Mouse (Mus musculus): ENCODE measurements around the gene Wdr83. TPM values are rescaled to one million over a fixed set of nuclear protein-coding genes. Genes with fewer than 3 reads are reported as not detected.

The Wdr83 gene
- 10 to 100 TPM; 12.1 to 19.5 TPM for total RNA-seq (2023)

DNA sequence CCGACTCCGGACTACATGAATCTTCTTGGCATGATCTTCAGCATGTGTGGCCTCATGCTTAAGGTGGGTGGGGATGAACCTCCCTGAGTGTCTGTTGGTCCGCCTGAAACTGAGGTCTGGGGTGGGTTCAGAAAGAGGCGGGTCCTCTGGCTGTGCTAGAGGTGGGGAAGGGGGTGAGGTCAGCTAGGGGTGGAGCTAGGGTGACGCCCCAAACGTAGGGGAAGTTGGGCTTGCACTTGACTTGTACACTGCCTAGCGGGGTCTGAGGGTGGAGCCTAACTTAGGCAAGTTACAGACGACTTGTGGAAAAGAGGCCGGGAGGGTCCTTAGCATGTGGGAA, at the start of gene Wdr83:
Wdr83 (minus strand) TSS at position 91 of the 340 bp plus-strand sequence.

DNA sequence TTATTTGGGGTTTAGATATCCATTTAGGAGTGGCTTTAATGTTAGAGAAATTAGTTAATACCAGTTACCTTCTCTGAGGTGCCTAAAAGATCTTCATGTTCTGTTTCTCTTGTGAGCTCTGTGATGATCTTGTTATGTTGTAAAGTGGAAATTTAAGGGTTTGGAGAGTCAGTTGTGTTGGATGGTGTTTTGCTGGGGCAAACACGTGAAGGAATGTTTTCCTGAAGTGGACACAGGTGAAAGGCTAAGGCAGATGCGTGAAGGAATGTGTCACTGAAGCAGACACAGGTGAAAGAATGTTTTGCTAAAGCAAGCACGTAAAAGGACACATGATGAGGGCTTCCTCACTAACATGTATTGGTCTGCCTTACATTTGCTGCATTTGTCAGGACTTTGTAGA, 41.9 kb upstream of the Wdr83 start, which contains the start of gene Zfp791:
Zfp791 (minus strand) TSS at position 101 of the 400 bp plus-strand sequence.

DNA sequence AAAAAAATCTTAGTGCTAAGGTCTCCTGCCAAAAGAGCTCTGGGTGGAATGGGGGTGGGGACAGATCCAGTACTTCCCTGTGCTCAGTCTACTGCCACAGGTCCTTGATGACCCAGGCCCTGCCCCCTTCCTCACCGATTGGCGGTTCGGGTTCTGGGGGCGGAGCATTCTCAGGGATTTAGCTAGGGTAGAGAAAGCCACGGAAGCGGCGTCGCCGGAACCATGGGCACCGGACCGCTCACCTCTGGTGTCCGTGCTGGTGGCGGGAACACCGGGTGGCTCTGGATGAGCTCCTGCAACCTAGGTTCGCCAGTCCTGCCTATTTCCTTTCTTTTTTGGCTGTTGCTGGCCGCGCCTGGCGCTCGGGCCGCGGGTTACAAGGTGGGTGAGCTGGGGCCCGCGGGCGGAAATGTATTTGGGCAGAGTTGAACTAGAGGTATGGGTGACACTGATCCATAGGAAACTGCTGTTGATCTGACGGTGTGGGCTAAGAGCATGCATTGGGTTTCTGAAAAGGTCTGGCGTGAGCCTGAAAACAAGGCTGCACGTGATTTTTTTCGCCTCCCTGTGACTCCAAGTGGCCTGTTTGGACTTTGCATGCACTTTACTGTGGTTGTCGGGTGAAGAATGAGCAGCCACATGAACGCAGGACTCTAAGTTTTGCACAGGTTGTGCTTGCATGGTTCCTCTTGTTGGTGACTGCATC, 2.2 kb upstream of the Wdr83 start, which contains the start of gene Man2b1:
Man2b1 (plus strand) TSS at position 163 of the 706 bp plus-strand sequence.

DNA sequence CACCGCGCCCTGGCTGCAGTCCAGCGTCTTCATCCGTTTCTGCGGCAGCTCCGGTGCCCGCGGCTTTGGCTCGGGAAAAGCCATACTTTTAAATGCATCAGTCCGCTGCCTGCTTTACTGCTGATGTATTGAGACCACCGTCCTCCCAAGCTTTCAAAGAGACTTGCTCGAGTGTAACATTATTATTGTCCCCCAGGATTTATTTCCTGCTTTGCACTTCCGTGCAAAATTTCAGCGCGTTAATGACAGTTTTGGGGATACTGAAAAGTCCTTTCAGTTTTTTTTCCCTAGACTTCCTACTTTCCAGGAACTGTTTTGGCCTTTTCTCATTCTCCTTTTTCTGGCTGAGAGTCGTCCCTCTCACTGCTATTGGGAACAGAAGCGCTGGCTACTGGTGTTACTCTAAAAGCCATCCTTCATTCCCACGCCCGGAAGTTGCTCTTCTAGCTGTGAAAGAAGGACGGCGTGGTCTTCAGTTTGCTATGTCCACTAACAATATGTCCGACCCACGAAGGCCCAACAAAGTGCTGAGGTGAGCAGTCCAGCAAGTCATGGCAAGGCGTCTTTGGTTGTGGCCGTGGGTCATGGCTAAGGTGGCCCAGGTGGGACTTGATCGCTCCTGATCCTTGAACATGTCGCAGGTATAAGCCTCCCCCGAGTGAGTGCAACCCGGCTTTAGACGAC, 432 bp downstream of the Wdr83 start, which contains the start of gene Wdr83os:
Wdr83os (plus strand) TSS at position 209 of the 684 bp plus-strand sequence.

DNA sequence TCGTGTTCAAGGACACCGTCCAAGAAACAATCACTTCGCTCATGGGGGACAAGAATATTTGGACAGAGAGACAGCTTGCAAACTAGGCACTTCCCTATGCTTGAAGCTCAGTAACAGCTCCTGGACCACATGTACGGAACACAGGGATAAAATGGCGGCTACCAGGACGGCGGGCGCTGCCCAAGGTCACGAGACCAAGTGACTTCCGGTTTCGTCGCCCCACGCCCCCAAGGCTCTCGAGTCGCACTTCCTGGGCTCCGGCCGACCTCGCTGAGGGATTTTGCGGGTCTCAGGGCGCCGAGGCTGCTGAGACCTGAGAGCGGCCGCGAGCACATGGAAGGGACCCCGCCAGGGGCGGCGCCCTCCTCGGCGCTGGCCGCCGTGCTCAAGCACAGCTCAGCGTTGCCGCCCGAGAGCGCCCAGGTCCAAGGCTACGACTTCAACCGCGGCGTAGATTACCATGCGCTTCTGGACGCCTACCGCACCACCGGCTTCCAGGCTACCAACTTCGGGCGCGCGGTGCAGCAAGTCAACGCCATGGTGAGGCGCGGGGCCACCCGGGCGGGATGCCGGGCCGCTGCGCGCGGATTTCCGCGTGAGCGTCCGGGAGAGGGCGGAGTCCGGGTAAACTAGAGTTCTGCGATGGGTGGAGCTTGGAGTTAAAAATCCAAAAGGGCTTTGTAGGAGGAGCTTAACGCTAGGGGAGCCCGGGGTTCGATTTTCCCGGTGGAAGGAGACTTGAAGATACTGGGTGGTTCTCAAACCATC, 9.4 kb downstream of the Wdr83 start, which contains the start of gene Dhps:
Dhps (plus strand) TSS at position 244 of the 768 bp plus-strand sequence.

DNA sequence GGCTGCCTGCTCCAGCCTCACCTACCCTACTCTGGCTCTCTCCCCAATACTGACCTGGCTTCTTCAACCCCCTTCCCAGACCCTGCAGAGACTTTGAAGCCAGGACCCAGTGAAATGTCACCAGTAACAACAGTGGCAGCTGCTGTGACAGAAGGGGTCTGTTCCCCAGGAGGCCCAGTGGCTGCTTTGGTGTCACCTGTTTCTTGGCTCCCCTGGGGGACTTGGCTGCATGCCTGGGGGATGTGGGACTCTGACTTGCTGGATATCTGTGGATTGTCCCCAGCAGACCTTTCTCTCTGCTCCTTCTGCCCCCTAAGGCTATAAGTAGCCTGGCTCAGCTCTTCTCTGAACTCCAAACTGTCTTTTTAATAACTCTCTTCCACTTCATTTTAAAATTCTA, 13.1 kb downstream of the Wdr83 start, which contains the start of gene Gm5741:
Gm5741 (minus strand) TSS at position 1 of the 400 bp plus-strand sequence.

DNA sequence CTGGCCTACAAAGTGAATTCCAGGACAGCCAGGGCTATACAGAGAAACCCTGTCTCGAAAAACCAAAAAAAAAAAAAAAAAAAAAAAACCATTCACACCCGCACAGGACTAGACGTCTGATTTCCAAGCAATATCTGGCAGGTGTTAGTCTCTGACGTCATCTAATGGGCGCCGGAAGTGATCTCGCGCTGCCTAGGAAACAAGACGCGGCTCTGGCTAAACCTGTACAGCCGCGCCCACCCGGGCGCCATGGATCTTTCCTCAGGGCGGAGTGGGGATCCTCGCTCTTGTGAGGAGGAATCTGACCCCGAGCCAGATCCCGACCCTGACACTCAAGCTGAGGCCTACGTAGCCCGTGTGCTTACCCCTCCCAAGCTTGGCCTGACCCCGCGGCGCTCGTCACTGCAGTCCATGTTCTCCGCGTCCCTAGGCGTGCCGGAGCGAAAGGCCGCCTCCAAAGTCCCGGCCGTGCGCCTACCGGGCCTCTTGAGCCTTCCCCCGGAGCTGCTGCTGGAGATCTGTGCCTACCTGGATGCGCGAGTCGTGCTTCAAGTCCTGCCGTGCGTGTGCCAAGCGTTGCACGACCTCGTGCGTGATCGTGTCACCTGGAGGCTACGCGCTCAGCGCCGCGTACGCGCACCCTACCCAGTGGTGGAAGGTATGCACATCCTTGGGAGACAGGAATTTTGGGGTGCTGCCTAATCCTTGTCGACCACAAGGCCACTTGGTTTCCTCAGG, 21.1 kb downstream of the Wdr83 start, which contains the start of gene Fbxw9:
Fbxw9 (plus strand) TSS at position 177 of the 738 bp plus-strand sequence.

DNA sequence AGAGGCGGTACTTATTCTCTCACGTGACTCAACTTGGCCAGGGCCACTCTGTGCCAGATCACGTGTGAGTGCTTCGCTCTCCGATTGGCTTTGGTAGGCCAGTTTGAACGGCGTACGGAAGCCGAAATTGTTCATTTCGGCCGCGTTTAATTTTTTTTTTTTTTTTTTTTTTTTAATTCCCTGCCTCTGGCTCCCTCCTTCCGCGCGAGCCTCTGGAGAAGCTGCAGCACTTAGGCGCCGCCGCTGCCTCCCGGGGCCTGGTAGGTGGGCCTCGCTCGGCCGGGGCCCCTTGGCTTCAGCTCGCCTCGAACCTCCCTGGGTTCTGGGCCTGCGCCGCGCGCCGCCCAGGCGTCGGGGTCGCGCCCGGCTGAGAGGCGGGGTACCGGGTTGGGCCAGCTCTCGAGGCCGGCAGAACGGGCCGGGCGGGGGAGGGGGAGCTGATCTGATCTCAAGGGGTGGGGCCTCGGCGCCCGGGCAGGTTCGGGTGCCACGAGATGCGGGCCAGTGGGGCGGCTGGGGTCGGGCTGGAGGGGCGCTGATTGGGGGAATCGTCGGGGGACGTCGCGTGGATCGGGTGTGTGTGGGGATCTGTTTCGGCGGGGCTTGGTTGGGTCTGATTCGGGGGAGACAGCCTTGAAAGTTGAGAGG, 44.3 kb downstream of the Wdr83 start, which contains the start of gene Tnpo2:
Tnpo2 (plus strand) TSS at position 198 of the 648 bp plus-strand sequence.

DNA sequence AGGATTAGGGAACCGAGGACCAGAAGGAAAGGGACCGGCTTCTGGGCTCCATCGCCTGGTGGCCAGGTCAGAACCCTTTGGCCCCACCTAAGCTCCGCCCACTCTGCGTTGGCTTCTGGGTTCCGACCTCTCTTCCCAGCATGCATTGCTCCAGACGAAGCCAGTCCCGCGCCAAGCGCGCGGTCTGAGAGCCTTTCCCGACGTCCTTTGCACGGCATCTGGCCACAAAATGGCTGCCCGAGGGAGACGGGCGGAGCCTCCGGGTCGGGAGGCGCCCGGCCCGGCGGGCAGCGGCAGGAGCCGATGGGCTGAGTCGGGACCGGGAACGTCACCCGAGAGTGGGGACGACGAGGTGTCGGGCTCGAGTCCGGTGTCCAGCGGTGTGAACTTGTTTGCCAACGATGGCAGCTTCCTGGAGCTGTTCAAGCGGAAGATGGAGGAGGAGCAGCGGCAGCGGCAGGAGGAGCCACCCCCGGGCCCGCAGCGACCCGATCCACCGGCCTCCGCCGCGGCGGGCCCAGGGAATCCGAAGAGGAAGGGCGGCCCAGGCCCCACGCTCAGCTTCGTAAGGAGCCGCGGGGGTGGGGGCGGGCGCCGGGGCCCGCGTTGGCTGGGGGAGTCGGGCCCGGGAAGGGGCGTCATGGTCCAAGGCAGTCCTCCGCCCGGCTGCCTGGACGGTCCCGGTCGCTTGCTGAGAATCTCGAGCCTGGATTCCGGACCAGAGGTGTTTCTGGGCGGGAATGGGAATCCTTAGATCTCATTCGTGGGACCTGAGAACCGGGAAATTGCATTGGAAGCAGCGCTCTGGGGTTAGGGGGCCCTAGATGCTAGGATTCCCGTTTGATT, 54.2 kb downstream of the Wdr83 start, which contains the start of gene Trir:
Trir (plus strand) TSS at position 154 of the 846 bp plus-strand sequence.

DNA sequence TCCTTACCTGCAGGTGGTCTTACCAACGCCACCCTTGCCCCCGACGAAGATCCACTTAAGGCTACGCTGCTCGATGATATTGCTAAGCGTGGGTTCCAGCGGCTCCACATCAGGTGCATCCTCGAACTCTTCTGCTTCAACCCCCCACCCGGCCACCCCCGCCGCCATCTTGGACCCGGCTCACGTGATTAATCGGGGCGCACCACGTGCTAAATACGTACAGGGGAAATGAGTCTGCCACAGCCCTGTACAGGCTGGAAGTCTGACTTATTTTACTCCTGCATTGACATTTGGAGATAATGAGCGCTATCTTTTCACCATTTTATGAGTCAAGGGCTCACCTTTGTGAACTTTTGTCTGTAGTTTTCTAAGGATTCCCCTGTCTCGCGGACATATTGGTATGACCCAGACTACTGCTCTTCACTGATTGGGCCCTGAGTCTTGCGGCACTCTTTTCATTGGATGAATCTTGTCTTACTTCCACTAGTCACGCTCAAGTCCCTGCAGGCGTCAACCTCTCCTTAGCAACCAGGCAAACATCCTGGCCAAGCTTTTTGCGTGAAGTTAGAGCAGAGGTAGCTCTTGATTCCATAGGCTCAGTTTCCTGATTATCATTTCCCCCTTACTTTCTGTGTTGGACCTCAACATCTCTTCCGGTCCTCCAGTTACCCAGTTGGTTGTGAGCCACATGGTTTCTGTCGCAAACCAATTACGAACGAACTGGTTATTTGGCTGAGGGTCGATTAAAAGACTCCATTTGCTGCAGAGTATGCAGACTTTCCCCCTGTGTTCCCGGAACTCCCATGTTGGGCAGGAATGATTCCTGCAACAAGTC, 55.8 kb downstream of the Wdr83 start, which contains the start of gene Asna1:
Asna1 (minus strand) TSS at position 184 of the 835 bp plus-strand sequence.

Other genes starting within 250 kb of the Wdr83 start
- gene Gadd45gip1, start 249.8 kb downstream of the Wdr83 start, total RNA-seq (2023) = 1 to 10 TPM; 6.7 to 9.4 TPM
- 10 to 100 TPM; 45.1 to 61.6 TPM for gene Rad23a, start 240.6 kb downstream of the Wdr83 start, total RNA-seq (2023)
- 100 to 1,000 TPM; 331 to 384 TPM for gene Calr, start 234.4 kb downstream of the Wdr83 start, total RNA-seq (2023)
- 10 to 100 TPM; 27.1 to 36.2 TPM for gene Farsa, start 224.3 kb downstream of the Wdr83 start, total RNA-seq (2023)
- 10 to 100 TPM; 14.8 to 20.6 TPM for gene Syce2, start 209.2 kb downstream of the Wdr83 start, total RNA-seq (2023)
- 10 to 100 TPM in 1 of 2 experiments, 1 to 10 TPM in 1; 9.6 to 11.3 TPM for gene Gcdh, start 187.4 kb downstream of the Wdr83 start, total RNA-seq (2023)
- 10 to 100 TPM; 21.1 to 28.8 TPM for gene Klf1, start 179.4 kb downstream of the Wdr83 start, total RNA-seq (2023)
- gene Dnase2a, start 172.7 kb downstream of the Wdr83 start, total RNA-seq (2023) = 10 to 100 TPM; 20.0 to 24.8 TPM
- not detected for gene Mast1, start 143.9 kb downstream of the Wdr83 start, total RNA-seq (2023)
- gene Rtbdn, start 134.3 kb downstream of the Wdr83 start, total RNA-seq (2023) = not detected
- gene Gm49661, start 111.9 kb downstream of the Wdr83 start, total RNA-seq (2023) = not detected
- gene Prdx2, start 111.7 kb downstream of the Wdr83 start, total RNA-seq (2023) = 100 to 1,000 TPM; 117 to 203 TPM
- gene Rnaseh2a, start 111.5 kb downstream of the Wdr83 start, total RNA-seq (2023) = 10 to 100 TPM; 35.2 to 37.9 TPM
- gene Junb, start 102.6 kb downstream of the Wdr83 start, total RNA-seq (2023) = 1,000 to 10,000 TPM; 1,182 to 1,374 TPM
- gene Hook2, start 90.7 kb downstream of the Wdr83 start, total RNA-seq (2023) = 1 to 10 TPM in 1 of 2 experiments, under 1 TPM in 1; 0.83 to 1.1 TPM
- not detected for gene Best2, start 66.8 kb downstream of the Wdr83 start, total RNA-seq (2023)
- gene Asna1, start 56.0 kb downstream of the Wdr83 start, total RNA-seq (2023) = 10 to 100 TPM; 56.3 to 62.0 TPM
- gene Trir, start 54.5 kb downstream of the Wdr83 start, total RNA-seq (2023) = 100 to 1,000 TPM; 154 TPM
- 10 to 100 TPM; 34.3 to 53.0 TPM for gene Tnpo2, start 44.4 kb downstream of the Wdr83 start, total RNA-seq (2023)
- 1 to 10 TPM; 4.8 to 6.4 TPM for gene Fbxw9, start 21.3 kb downstream of the Wdr83 start, total RNA-seq (2023)
- not detected for gene Gm5741, start 13.3 kb downstream of the Wdr83 start, total RNA-seq (2023)
- 10 to 100 TPM; 35.8 to 38.4 TPM for gene Dhps, start 9.5 kb downstream of the Wdr83 start, total RNA-seq (2023)
- 10 to 100 TPM; 36.7 TPM for gene Wdr83os, start 566 bp downstream of the Wdr83 start, total RNA-seq (2023)
- 100 to 1,000 TPM; 291 to 306 TPM for gene Man2b1, start 2.0 kb upstream of the Wdr83 start, total RNA-seq (2023)
- gene Zfp791, start 41.8 kb upstream of the Wdr83 start, total RNA-seq (2023) = not detected
- not detected for gene Cks1brt, start 70.6 kb upstream of the Wdr83 start, total RNA-seq (2023)
- not detected for gene Olfr371, start 144.7 kb upstream of the Wdr83 start, total RNA-seq (2023)
- 10 to 100 TPM; 34.6 to 37.2 TPM for gene Orc6, start 218.3 kb upstream of the Wdr83 start, total RNA-seq (2023)
- 10 to 100 TPM; 79.6 to 80.3 TPM for gene Vps35, start 218.5 kb upstream of the Wdr83 start, total RNA-seq (2023)

All from neutrophil, adult 83 days (primary cell).